Mouse (Mus musculus): ENCODE data around the gene Col25a1.
A peak's percentile ranks its signal among the peaks of the same experiment; 100 is the strongest.

The Col25a1 gene

DNA sequence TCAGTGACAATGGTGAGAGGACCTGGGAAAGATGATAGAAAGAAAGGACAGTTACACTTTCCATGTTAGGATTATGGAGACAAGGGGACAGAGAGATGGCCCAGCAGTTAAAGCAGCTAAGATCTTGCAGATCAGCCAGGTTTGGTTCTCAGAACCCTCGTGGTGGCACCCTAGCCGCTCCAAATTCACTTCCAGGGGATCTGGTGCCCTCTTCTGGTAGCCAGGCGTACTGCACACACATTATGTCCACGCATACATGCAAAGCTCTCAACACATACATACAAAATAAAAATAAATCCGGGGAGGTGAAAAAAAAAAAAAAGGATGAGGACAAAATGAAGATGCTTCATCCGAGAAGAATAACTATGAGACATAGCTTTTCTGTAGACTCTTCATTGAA is 445.4 kb downstream of the Col25a1 start:
- DNase-seq (ENCODE audit: low spot score), result peak; percentile 25

DNA sequence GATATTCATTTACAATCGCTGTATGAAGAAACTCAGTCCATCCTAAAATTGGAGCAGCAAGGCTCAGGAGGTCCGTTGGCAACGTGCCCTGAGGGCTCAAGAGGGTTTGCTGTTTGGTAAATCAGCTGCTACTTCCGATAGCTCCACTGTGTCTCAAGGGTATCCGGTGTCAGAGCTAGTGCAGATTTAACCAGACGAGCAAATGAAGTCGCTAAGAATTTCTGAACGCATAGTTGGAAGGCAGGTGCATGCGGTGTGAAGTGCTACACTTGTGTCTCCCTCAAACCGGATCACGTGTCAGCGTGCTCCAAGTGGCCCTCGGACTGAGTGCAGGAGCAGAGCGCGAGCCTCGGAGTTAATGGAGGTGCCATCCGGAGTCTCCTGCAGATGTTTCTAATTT is 448.2 kb downstream of the Col25a1 start:
- DNase-seq (ENCODE audit: low spot score), result no peak

DNA sequence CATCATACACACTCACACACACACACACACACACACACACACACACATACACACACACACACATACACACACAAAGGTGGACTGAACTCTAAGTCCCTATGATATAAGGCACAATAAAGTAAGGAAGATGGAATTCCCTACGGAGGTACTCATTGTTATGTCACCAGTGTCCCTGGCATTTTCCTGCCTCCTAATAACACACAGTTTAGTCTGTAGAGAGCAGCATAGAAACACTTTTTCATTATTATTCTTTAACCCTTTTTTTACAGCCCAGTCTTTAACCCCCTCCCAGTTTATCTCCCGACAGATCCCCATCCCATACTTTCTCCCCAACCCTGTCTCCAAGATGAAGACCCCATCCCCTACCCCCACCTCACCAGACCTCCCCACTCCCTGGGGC is 450.3 kb downstream of the Col25a1 start:
- DNase-seq (ENCODE audit: low spot score), result no peak

DNA sequence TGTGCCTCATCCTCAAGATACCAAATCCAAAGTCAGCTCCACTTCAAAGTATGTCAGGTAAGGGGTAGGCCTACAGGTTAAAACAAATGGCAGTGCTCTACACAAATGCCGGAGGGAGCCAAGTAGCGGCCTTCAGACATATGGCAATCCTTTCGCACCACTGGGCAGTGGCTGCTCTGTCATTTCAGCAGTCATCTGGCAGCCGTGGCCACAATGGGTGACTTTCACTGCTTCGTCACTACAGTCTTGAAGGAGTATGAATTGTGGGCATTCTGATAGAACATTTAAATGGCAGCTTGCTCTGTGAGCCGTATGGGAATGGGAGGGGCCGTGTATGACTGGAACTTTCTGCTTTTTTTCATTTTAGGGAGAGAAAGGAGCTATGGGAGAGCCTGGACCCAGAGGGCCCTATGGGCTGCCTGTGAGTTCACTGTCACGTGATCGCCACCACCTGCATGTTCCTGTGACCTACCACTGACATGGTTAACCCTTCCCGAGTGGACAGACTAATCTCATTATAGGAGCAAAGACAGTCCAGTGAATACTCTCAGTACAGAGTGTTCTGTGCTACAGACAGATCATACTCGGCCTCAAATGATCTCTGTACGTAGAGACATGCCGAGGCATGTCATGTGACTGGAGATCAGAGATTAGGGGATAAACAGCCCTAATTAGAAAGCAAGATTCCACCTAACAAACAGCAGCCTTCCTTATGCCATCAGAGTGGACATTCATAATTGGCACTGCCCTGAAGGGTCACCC is 451.8 kb downstream of the Col25a1 start:
- DNase-seq (ENCODE audit: low spot score), result no peak

DNA sequence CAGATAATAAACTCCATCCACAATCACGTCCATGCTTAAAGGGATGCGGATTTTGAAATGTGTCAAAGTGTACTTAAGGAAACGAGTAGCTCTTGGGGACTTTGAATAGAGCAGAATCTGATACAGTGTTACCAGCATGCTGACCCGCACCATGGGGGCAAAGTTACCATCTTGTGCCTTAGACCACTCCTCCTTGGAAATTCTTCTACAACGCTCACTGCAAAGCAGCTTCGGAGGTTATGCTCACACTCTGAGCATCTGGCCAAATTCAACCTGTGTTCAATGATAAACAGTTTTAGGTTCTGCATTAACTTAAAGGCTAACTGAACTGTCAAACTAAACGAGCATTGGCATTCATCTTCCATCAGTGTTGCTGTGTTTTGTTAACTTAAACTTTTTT is 452.7 kb downstream of the Col25a1 start:
- DNase-seq (ENCODE audit: low spot score), result no peak

DNA sequence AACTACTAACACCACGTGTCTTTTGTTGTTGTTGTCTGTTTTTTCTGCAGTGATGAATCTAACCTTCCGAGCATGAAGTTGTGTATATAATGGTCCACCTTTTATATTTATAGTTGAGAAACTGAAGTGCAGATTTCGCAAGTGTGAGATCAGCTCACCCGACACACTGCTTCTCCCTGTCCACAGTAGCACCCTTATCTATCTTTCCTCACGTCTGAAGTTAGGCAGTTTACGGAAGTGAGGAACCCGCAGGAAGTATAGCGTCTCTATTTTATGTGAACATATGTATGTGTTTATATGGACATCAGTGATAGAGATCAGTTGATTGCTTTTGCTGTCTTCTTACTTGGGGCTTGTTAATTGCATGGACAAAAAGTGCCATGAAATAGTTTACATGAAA is 463.7 kb downstream of the Col25a1 start:
- no peak for DNase-seq (ENCODE audit: low spot score)

DNA sequence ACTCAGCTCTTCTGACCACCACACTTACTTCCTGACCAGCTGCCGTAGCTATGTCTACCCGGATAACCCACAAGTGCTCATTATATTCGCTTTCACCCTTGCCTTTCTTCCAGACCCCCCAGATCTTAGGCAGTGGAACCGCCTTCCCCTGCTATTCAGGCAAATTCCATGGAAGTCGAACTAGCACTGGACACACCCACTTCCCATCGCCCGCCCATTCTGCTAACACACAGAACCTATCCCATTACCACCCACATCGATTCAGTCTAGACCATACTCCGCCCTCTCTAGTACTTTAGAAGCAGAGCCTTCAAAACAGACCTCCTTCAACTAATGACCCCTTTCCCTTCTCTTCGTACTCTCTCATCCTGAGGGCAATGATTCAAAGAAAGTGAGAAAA is 470.2 kb downstream of the Col25a1 start:
- DNase-seq (ENCODE audit: low spot score), result no peak

DNA sequence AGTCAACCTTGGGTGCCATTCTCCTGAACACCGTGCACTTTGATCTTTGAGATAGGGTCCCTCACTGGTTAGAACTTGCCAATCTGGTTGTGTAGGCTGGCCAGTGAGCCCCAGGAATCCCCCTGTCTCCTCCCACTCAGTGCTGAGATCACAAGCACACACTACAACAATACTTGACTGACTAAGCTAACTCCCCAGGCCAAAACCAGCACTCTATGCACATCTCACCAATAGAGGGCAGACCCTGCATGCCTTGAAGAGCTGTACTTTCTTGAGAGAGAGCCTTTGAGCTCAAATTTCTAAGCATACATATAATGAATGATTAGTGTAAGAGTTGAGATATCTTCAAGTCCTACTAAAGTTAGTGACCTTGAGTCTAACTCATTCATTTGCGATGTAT is 476.6 kb downstream of the Col25a1 start:
- DNase-seq (ENCODE audit: low spot score), result peak; percentile 22

DNA sequence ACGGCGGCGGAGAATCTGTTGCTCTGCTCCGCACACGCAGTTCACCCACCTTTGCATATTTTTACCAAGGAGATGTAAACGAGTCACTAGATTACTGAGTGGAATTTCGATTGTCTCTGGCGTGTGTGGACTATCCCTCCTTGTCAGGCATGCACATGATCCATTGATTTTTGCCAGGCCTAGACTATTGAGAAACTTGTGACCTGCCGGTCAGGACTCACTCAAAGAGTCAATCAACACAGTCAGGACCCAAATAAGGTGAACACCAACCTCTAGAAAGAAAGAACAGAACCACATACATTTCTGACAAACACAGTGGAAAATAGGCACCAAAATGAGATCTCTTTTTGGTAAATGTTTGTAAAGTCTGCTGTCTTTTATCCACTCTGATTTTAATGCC is 483.1 kb downstream of the Col25a1 start:
- DNase-seq (ENCODE audit: low spot score), result no peak

DNA sequence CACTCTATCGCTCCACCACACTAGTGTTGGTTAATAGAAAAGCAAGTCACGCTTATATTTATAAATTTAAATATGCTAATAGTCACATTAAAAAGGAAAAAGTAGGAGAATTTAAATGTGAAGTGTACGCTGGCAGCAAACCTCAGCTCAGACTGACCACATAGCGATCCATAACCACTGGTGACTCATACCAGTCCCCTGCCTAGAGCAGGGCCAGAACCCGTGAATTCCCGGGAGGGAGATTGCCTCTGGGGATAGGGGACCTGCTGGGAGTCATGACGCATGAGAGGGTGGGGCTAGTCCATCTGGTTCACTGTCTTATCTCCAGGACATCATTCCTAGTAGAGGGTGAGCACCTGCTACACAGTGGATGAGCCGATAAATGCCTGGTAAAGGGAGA is 484.3 kb downstream of the Col25a1 start:
- DNase-seq (ENCODE audit: low spot score), result no peak

DNA sequence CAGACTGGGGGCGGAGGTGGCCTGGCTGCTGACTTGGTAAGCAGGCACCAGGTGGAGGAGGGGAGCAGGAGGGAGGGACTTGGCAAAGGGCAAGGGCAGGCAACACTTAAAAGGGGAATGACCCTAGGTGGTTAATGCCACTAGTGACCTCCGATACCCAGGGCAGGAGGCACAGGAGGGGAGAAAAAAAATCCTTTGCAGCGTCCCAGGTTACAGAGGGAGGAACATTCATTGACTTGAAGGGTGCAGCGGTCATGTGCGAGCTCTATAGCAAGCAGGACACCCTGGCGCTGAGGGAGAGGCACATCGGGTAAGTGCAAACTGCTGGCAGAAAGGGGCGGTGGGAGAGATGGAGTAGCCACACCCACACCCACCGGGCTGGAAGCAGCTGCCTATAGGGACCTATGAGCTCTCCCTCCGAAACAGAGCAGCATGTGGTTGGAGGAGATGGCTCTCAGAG is 486.2 kb downstream of the Col25a1 start, which contains the start of gene Etnppl:
Etnppl (plus strand) TSS at position 10 of the 460 bp plus-strand sequence.
- no peak for DNase-seq (ENCODE audit: low spot score)

DNA sequence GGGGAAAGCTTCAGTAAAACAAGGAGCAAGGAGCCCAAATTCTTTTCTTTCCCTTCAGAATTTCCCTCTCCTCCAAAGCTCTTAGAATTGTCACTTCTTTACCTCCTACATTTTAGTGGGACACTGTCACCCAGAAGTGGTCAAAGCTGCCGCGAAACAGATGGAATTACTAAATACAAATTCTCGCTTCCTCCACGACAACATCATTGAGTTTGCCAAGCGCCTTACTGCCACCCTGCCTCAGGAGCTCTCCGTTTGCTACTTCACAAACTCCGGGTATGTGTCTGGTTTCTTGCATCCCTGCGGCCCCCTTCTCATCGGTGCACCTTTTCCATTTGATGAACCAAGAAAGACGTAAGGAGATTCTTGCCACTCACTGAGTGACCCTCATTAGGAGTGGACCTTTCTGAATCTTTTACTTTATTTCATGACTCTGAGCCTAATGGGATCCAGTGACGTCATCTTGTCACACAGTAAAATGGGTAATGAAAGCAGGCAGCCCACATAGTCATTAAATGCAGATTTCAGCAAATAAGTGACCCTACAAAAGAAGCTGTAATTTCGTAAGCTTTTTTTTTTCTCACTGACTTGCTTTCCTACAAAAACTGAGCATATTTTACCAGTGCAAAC is 489.3 kb downstream of the Col25a1 start:
- DNase-seq (ENCODE audit: low spot score), result no peak

DNA sequence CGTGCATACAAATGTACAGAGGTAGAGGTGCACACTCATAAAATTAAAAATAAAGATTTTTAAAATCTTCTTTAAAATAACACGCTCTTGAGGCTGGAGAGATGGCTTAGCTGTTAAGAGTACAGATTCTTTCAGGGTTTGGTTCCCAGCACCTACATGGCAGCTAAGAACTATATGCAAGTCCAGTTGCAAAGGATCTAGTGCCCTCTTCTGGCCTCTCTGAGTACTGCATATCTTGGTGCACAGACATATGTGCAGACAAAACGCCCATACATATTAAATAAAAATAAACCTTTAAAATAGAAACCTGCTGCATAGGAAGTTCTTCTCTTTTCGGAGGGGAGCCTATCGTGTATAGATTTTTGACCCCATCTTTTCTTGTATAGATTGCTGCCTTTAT is 497.1 kb downstream of the Col25a1 start:
- no peak for DNase-seq (ENCODE audit: low spot score)

DNA sequence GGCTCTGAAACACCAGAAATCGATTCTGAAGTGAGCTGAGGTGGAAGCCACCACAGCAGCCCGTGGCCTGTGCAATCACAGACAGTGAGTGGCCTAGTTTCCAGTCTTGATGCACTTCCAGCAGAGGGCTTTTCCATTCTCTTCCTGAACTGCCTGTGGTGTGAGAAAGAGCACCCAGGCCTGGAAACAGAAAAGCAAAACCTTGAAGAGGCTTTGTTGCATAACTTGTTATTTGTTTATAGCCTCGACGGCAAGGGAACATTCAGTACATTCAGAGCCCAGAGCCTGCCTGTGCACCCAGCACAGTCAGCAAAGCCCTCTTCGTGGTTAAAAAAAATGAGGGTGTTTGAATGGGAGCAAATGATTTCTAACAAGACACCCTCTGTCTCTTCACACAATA is 502.6 kb downstream of the Col25a1 start:
- peak; percentile 10 for DNase-seq (ENCODE audit: low spot score)

DNA sequence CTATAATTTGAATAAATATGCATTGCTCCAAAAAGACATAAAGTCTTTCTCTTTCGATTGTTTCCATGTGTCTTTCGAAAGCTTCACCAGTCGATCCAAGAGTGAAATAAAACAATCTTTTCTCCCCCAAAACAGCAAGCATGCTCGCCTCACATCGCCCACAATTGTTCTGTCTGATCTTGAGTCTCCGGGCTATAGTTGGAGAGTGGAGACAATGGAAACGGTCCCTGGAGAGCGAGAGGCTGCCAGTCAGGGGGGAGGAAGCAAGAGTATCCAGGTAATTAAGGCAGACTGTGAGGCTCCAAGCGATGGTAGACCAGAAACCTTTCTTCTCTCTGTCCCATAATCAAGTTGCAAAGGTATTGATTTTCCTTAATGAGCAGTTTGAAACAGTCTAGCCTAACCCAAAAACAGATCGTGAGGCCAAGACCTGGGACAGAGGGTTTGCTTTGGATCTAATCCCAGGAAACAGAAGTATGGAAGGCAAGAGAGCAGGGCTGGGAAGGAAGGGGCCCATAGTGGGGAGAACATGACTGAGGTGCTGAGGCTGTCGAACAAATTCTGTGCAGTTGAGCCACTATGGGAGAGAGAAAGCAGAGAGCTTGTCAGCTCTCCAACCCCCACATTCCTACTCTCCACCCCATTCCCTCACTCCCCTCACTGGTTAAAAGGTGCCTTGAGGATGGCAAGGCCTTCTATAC is 515.0 kb downstream of the Col25a1 start:
- no peak for DNase-seq (ENCODE audit: low spot score)
